In the genomic region with DNA sequence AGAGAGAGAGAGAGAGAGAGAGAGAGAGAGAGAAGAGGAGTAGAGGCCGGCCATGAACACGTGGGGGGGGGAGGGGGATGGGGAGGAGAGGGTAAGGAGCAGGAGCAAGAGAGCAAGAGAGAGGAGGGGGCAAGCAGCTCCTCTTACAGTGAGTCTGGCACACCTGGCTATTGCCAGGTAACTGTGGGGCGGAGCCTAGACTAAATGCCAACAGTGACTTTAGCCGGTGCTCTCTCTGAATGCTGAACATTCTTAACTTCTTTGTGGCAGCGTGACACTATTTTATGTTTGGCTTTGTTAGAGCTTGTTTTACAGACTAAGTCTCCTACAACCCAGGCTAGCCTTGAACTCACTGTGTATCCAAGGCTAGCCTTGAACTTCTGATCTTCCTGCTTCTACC, we compare ENCODE assay signal across 34 mouse cellular contexts. TPM values are rescaled to one million over a fixed set of nuclear protein-coding genes. Genes with fewer than 3 reads are reported as not detected.
DNase-seq lines count a peak whose midpoint lies in the region; ATAC-seq and TF ChIP-seq lines count a peak whose summit lies in the region.
"Had no signal": no experiment of that assay in that cellular context is flagged by ENCODE, and none has a peak within 500 bp of the region (broad histone marks: within the 10 kb centered on the region; RNA-seq: fewer than 3 reads in every experiment).

No protein-coding gene starts in this region.

- ATAC-seq in erythroblast, adult 5-6 weeks (replicated peaks; ENCODE audit: low FRiP score, poor library complexity, severe bottlenecking) = no peak
- ATAC-seq: forebrain, embryonic 15.5 days; hindbrain, embryonic 16.5 days; Patski had no signal

- no peak for TF ChIP-seq CTCF in cerebellum, adult 2 months (IDR thresholded peaks at IDR 0.05; ENCODE audit: borderline replicate concordance, insufficient read depth, low read depth, low read length)

- peaks cover 14% of the 10 kb centered on the region for H3K4me1 ChIP-seq in cerebellum, adult 2 months (ENCODE audit: control insufficient read depth, insufficient read depth, low read length)

- H3K4me3 ChIP-seq in cerebellum, adult 2 months (replicated peaks; ENCODE audit: insufficient read depth, low read depth, low read length) = no peak overlapping the region
- H3K4me3 ChIP-seq: embryonic facial prominence, embryonic 12.5 days; embryonic facial prominence, embryonic 15.5 days; erythroblast, embryonic 14.5 days; forebrain, embryonic 12.5 days; forebrain, embryonic 15.5 days; heart, embryonic 12.5 days; heart, embryonic 15.5 days; hindbrain, embryonic 10.5 days; hindbrain, embryonic 13.5 days had no signal

- H3K27ac ChIP-seq in cerebellum, adult 2 months (ENCODE audit: insufficient read depth, low read length) = no peak overlapping the region
- H3K27ac ChIP-seq: embryonic facial prominence, embryonic 12.5 days; embryonic facial prominence, embryonic 15.5 days; forebrain, embryonic 12.5 days; forebrain, embryonic 15.5 days; heart, embryonic 15.5 days; hindbrain, embryonic 10.5 days; hindbrain, embryonic 13.5 days had no signal

- TF ChIP-seq POLR2A in cerebellum, adult 2 months (IDR thresholded peaks at IDR 0.05; ENCODE audit: borderline replicate concordance, insufficient read depth, low read length) = no peak

- H3K27me3 ChIP-seq in cerebellum, adult 2 months (ENCODE audit: control insufficient read depth, insufficient read depth, low read length) = no peaks in the 10 kb centered on the region
- H3K27me3 ChIP-seq: CH12.LX; embryonic facial prominence, embryonic 15.5 days; forebrain, embryonic 15.5 days; heart, embryonic 15.5 days; Patski had no signal

- WGBS in cerebellum, adult 2 months = 61% methylated on average over 5 of the region's 5 CpGs

- peak; percentile 26 for DNase-seq in cerebellum, adult 9-10 months
- DNase-seq in cerebellum, adult 2 months = no peak
- peak; percentile 24 to 28 for DNase-seq in kidney, postnatal 36 days
- DNase-seq in kidney, adult 8-10 months = no peak
- peak; percentile 28 for DNase-seq in 416B (ENCODE audit: low read depth)
- DNase-seq in lung, postnatal 25 days (ENCODE audit: low spot score) = peak; percentile 51
- no peak for DNase-seq in layer of hippocampus, postnatal 25 days (ENCODE audit: extremely low spot score in 1 of 2, low spot score in 1 of 2)
- DNase-seq: adrenal gland, adult 2 months; adrenal gland, postnatal 14 days; B cell, adult 2 months; cerebellum, adult 11-12 months; cerebellum, adult 9-11 months; cerebellum, postnatal 25 days; gastrocnemius, postnatal 25 days; heart, adult 18-20 months; heart, postnatal 10 days; heart, postnatal 36 days had no signal

RNA-seq across cellular contexts. Expression of a gene that starts 1.0 kb away (rescaled TPM):
- polyA plus RNA-seq in cerebellum, adult 2 months (2012; rRNA removed) = 209 and 227 TPM in 2 replicates
- 108 and 109 TPM in 2 replicates for total RNA-seq in erythroblast, adult 5-6 weeks (2015; ENCODE audit: low replicate concordance)
- total RNA-seq in erythroblast, adult 5-6 weeks (2017; ENCODE audit: low replicate concordance) = 53.0 and 92.1 TPM in 2 replicates
- total RNA-seq in layer of hippocampus, postnatal 25 days (2021) = 100 to 1,000 TPM; 303 to 347 TPM

RNA-seq across cellular contexts. Expression of a gene that starts 18.7 kb away (rescaled TPM):
- polyA plus RNA-seq in cerebellum, adult 2 months (2012; rRNA removed) = not detected in 2 replicates
- total RNA-seq in erythroblast, adult 5-6 weeks (2015; ENCODE audit: low replicate concordance) = 3.8 TPM in 1 of 2 replicates, not detected in the other
- total RNA-seq in erythroblast, adult 5-6 weeks (2017; ENCODE audit: low replicate concordance) = 0.56 TPM in 1 of 2 replicates, not detected in the other
- total RNA-seq in layer of hippocampus, postnatal 25 days (2021) = not detected
- total RNA-seq: adrenal gland, adult 2 months; adrenal gland, postnatal 14 days; adrenal gland, postnatal 4 days; CH12.LX; common myeloid progenitor, adult 5-6 weeks; G1E; gastrocnemius, adult 8-10 months; gastrocnemius, postnatal 25 days; heart, adult 18-20 months; heart, postnatal 10 days; heart, postnatal 36 days had no signal
- polyA plus RNA-seq: adrenal gland, adult 2 months; embryonic facial prominence, embryonic 12.5 days; embryonic facial prominence, embryonic 15.5 days; forebrain, embryonic 12.5 days; forebrain, embryonic 15.5 days; G1E; heart, embryonic 12.5 days; heart, embryonic 15.5 days; hindbrain, embryonic 10.5 days; Patski had no signal

RNA-seq across cellular contexts. Expression of a gene that starts 46.4 kb away (rescaled TPM):
- polyA plus RNA-seq in cerebellum, adult 2 months (2012; rRNA removed) = 33.2 and 33.8 TPM in 2 replicates
- 11.3 and 21.3 TPM in 2 replicates for total RNA-seq in erythroblast, adult 5-6 weeks (2015; ENCODE audit: low replicate concordance)
- total RNA-seq in erythroblast, adult 5-6 weeks (2017; ENCODE audit: low replicate concordance) = 15.8 and 19.5 TPM in 2 replicates
- 10 to 100 TPM; 38.8 to 39.9 TPM for total RNA-seq in layer of hippocampus, postnatal 25 days (2021)

RNA-seq across cellular contexts. Expression of a gene that starts 46.4 kb away (rescaled TPM):
- polyA plus RNA-seq in cerebellum, adult 2 months (2012; rRNA removed) = 20.8 and 21.7 TPM in 2 replicates
- total RNA-seq in erythroblast, adult 5-6 weeks (2015; ENCODE audit: low replicate concordance) = 13.0 and 16.5 TPM in 2 replicates
- total RNA-seq in erythroblast, adult 5-6 weeks (2017; ENCODE audit: low replicate concordance) = 4.7 and 10.7 TPM in 2 replicates
- 10 to 100 TPM; 12.2 to 18.4 TPM for total RNA-seq in layer of hippocampus, postnatal 25 days (2021)

Comparison
In these comparisons a context has a peak if more than half of its experiments do, and no peak if none do; other contexts are left out.
1. DNase-seq: peak in cerebellum, adult 9-10 months (single experiment), kidney, postnatal 36 days (2 of 2), 416B (single experiment) and lung, postnatal 25 days (single experiment); none in cerebellum, adult 2 months (0 of 2), kidney, adult 8-10 months (0 of 2) and layer of hippocampus, postnatal 25 days (0 of 2).